Mouse (Mus musculus) thymus, adult 2 months (tissue): ENCODE data around the gene Slc22a12. TPM values are rescaled to one million over a fixed set of nuclear protein-coding genes. Genes with fewer than 3 reads are reported as not detected.

Source experiments
- DNase-seq: peaks from one replicate; pipeline ENCODE4 v3.0.0; 2021
- H3K27ac ChIP-seq: fragments of 200-500 bp; 2 replicates; pipeline ENCODE4 v1.5.1; 2012; ENCODE audit warnings: low read length, control low read depth; ENCODE audit not compliant: control insufficient read depth, insufficient read depth
- H3K27me3 ChIP-seq: fragments of 200-500 bp; 2 replicates; pipeline ENCODE4 v1.6.1; 2012; ENCODE audit warnings: mild to moderate bottlenecking, low read length, moderate library complexity, mixed read lengths; ENCODE audit not compliant: control insufficient read depth, insufficient read depth
- H3K36me3 ChIP-seq: fragments of 200-500 bp; 2 replicates; pipeline ENCODE4 v1.6.1; 2012; ENCODE audit warnings: mild to moderate bottlenecking, low read length, moderate library complexity; ENCODE audit not compliant: control insufficient read depth, insufficient read depth
- H3K4me1 ChIP-seq: fragments of 200-500 bp; replicated peaks from 2 replicates; pipeline ENCODE4 v1.6.1; 2012; ENCODE audit warnings: low read length; ENCODE audit not compliant: control insufficient read depth, insufficient read depth
- H3K4me3 ChIP-seq: fragments of 200-500 bp; 2 replicates; pipeline ENCODE4 v1.5.1; 2012; ENCODE audit warnings: mild to moderate bottlenecking, low read length, control low read depth, moderate library complexity; ENCODE audit not compliant: control insufficient read depth, insufficient read depth
- CTCF ChIP-seq: fragments of 200-500 bp; IDR thresholded peaks from 2 replicates; pipeline ENCODE4 v1.5.1; 2012; ENCODE audit warnings: mild to moderate bottlenecking, control low read depth, low read length, moderate library complexity, borderline replicate concordance; ENCODE audit not compliant: control insufficient read depth, poor library complexity, insufficient read depth; ENCODE audit errors: extremely low read depth
- POLR2A ChIP-seq: fragments of 200-500 bp; IDR thresholded peaks from 2 replicates; pipeline ENCODE4 v1.6.1; 2012; ENCODE audit warnings: mild to moderate bottlenecking, low read length, control low read depth, moderate library complexity; ENCODE audit not compliant: control insufficient read depth, poor library complexity, insufficient read depth; ENCODE audit errors: extremely low read depth
- WGBS: fragments of 180-500 bp; shearing (Covaris S2); methylation state at CpG from one replicate; pipeline ENCODE4 v1.1.7; 2018; 5-methylcytosine and 5-hydroxymethylcytosine counted together
- polyA plus RNA-seq: library from polyadenylated mRNA; depleted of rRNA; stranded (reverse); fragments of >200 nt; gene quantifications from 2 replicates; pipeline ENCODE4 v1.2.3, GENCODE M21; 2012

The Slc22a12 gene
- polyA plus RNA-seq, 1 experiment = 0.74 TPM

DNA sequence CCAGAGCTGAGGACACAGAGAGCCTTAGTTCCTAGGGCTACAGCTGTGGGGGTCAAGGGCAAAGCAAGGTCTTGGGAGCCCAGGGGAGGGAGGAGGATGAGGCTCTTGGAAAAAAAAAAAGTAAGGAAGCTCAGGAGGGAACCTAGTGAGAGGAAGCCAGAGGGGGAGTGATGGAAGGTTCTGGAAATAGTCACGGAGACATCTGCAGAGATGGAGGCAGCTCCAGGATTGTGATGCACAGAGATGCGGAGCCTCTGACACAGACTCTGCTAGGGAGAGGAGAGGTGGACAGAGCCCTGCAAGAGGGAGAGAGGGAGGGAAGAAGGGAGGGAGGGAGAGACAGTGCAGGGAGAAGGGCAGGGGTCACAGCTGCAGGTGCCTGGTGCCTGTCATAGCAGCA lies 32.3 kb downstream of the Slc22a12 start:
- Histone ChIP-seq H3K27me3 (no peaks in the 10 kb centered on the region), H3K36me3 (no peaks in the 10 kb centered on the region), H3K27ac (no peak overlapping the region), H3K4me3 (no peak overlapping the region), H3K4me1 (no peaks in the 10 kb centered on the region)
- 90% methylated on average over 2 of the region's 2 CpGs for WGBS
- no peak for TF ChIP-seq CTCF
- no peak for TF ChIP-seq POLR2A
- DNase-seq = no peak

DNA sequence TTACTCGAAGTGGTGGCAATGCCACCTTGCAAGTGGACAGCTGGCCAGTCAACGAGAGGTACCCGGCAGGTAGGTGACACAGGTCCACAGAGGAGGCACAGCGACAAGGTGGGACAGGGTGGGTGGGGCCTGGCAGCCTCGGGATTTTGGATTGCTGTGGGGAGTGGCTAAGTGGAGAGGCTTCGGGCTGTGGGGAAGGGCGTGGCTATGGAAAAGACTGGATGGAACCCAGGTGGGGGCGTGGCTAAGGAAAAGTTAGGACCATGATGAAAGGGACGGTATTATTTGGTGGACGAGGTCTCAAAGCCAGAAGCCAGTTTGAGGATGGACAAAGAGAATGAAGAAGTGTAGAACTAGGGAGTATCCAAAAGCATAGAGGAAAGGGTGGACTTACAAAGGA lies 33.0 kb downstream of the Slc22a12 start:
- Histone ChIP-seq H3K4me1 (no peaks in the 10 kb centered on the region), H3K36me3 (no peaks in the 10 kb centered on the region), H3K27me3 (no peaks in the 10 kb centered on the region), H3K4me3 (no peak overlapping the region), H3K27ac (no peak overlapping the region)
- no peak for DNase-seq
- TF ChIP-seq POLR2A = no peak
- TF ChIP-seq CTCF = no peak
- WGBS = 75% methylated on average over 10 of the region's 10 CpGs

DNA sequence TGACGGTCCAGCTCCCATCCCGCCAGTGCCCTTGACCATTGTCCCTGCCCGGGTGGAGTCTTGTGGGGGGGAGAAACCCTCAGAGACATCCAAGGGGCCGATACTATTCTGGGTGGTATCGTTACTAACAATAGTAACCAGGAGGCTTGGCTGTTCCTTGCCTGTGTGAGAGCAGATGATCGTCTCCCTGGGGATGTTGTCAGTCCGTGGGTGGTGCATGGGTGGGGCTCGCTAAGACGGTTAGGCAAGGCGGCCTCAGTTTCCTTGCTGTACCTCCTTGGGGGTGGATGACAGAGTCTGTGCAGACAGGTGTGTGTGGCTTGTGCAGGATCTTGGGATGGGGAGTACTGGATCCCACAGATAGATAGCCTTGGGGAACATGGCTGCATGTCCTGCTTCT lies 35.4 kb downstream of the Slc22a12 start:
- no peaks in the 10 kb centered on the region for H3K36me3 ChIP-seq
- H3K4me1 ChIP-seq = no peaks in the 10 kb centered on the region
- no peak overlapping the region for H3K27ac ChIP-seq
- H3K27me3 ChIP-seq = no peaks in the 10 kb centered on the region; the same call in 1 of the 2 replicates
- 56% methylated on average over 10 of the region's 10 CpGs for WGBS
- TF ChIP-seq POLR2A (no peak), CTCF (no peak)
- DNase-seq = no peak
- H3K4me3 ChIP-seq = no peak overlapping the region

DNA sequence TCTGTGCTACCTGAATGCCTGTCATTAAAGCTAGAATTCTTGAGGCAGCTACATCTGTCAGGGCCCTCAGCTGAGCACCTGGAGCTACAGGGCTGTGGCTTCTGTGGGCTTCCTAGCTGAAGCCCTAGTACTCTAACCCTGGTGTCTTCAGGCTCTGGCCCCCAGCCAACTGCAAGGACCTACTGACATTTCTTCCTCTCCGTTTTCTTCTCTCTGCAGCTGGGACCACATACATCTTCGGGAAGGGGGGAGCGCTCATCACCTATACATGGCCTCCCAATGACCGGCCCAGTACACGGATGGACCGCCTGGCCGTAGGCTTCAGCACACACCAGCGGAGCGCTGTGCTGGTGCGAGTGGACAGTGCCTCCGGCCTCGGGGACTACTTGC lies 38.2 kb downstream of the Slc22a12 start:
- Histone ChIP-seq H3K27ac (no peak overlapping the region), H3K4me1 (peaks cover 3% of the 10 kb centered on the region), H3K36me3 (no peaks in the 10 kb centered on the region), H3K4me3 (no peak overlapping the region), H3K27me3 (peaks cover 14% of the 10 kb centered on the region; the same call in 1 of the 2 replicates)
- DNase-seq = no peak
- no peak for TF ChIP-seq CTCF
- no peak for TF ChIP-seq POLR2A
- WGBS = 79% methylated on average over 12 of the region's 12 CpGs

DNA sequence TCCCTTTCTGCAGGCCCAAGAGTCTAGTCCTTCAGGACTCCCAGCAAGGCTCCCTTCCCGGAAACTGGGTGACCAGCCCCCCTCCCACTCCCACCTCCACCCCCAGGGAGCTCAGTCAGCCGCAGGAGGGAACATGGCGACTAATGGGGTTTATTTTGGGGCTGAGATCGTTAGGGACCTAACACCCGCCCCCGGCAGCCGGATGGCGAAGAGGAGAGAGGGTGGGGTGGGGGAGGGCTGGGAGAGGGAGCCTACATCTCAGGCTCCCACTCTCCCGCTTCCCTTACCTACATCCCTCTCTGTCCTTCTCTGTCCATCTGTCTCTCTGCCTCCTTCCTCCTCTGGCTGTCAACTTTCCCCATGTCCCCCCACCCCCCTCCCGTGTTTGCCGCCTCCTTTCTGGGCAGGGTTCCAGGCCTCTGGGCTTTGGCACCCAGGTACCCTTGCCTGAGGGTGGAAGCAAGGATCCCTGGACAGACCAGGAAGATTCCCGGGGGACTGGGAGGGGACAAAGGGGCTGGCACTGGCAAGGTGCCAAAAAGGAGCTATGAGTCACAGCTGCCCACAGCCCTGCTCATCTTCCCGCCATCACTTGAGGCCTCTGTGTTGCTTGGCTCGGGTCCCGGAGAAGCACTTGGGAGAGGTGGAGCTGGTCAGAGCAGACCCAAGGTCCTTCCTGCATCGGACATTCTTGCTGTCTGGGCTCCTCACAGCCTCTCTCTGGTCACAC lies 38.7 kb downstream of the Slc22a12 start:
- no peak for DNase-seq
- TF ChIP-seq CTCF (no peak), POLR2A (no peak)
- Histone ChIP-seq H3K27ac (no peak overlapping the region), H3K4me3 (no peak overlapping the region), H3K4me1 (peaks cover 3% of the 10 kb centered on the region), H3K27me3 (peaks cover 18% of the 10 kb centered on the region; the same call in 1 of the 2 replicates), H3K36me3 (no peaks in the 10 kb centered on the region)
- 20% methylated on average over 16 of the region's 16 CpGs for WGBS

DNA sequence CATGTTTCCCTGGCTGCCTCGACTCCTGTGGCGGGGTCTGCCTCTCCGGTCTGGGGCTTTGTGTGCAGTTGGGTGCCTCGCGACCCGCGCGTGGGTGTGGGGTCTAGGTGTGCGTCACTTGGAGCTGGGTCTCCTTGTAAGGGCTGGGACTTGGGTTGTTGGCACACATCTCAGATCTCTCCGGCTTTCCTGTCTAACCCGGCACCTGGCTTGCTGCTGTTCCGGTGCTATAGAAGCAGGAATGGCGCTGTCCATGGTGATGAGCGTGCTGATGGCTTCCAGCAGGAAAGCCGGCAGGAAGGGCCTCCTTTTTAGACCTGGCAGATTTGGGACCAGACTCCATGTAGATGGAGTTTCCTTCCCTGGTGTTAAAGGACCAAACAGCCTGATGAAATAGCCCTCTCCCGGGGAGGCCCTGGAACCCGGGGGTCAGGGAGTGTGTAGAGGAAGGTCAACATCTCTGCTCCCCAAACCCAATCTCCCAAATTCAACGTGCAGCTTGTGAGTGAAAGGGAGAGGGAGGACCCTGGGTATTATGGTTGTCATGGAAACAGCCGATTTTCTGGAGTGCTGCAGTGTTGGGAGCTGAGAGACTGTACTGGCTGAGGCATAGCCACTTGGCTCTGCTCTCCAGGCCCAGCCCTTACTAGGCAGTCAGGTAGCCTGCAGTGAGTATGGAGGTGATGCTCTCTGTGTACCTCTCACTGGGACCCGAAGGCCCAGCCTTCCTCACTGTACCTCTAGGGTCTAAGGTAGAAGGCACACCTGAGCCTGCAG lies 40.1 kb downstream of the Slc22a12 start:
- no peak overlapping the region for H3K4me3 ChIP-seq
- H3K27me3 ChIP-seq = peaks cover 30% of the 10 kb centered on the region; the same call in 1 of the 2 replicates
- DNase-seq = peak; percentile 13
- no peaks in the 10 kb centered on the region for H3K36me3 ChIP-seq
- no peak for TF ChIP-seq POLR2A
- no peak for TF ChIP-seq CTCF
- H3K4me1 ChIP-seq = peaks cover 3% of the 10 kb centered on the region
- 5% methylated on average over 20 of the region's 20 CpGs for WGBS
- H3K27ac ChIP-seq = no peak overlapping the region
